Mouse (Mus musculus) embryonic facial prominence, embryonic 15.5 days (tissue): ENCODE measurements around the gene Tldc2. TPM values are rescaled to one million over a fixed set of nuclear protein-coding genes. Genes with fewer than 3 reads are reported as not detected.

Source experiments
- ATAC-seq: fragments of 200-750 bp; cut with Nextera tagmentation; 2 replicates; pipeline ENCODE4 v1.8.0; 2017; ENCODE audit warnings: low read depth, moderate TSS enrichment; ENCODE audit not compliant: insufficient number of reproducible peaks, low FRiP score, low TSS enrichment
- H3K27ac ChIP-seq: fragments of 300-500 bp; sonication (generic); replicated peaks from 2 replicates; pipeline ENCODE4 v1.5.1; 2015; ENCODE audit warnings: mild to moderate bottlenecking, inconsistent platforms
- H3K27me3 ChIP-seq: fragments of 300-500 bp; sonication (generic); 2 replicates; pipeline ENCODE4 v1.6.1; 2015; ENCODE audit warnings: inconsistent platforms
- H3K36me3 ChIP-seq: fragments of 300-500 bp; sonication (generic); 2 replicates; pipeline ENCODE4 v1.6.1; 2015; ENCODE audit warnings: mild to moderate bottlenecking, inconsistent platforms
- H3K4me1 ChIP-seq: fragments of 300-500 bp; sonication (generic); 2 replicates; pipeline ENCODE4 v1.6.1; 2015; ENCODE audit warnings: inconsistent platforms
- H3K4me2 ChIP-seq: fragments of 300-500 bp; sonication (generic); replicated peaks from 2 replicates; pipeline ENCODE4 v1.6.1; 2015; ENCODE audit warnings: mild to moderate bottlenecking, inconsistent platforms
- H3K4me3 ChIP-seq: fragments of 300-500 bp; sonication (generic); replicated peaks from 2 replicates; pipeline ENCODE4 v1.5.1; 2015; ENCODE audit warnings: mild to moderate bottlenecking, inconsistent platforms
- H3K9ac ChIP-seq: fragments of 300-500 bp; sonication (generic); 2 replicates; pipeline ENCODE4 v1.6.1; 2015; ENCODE audit warnings: inconsistent platforms
- H3K9me3 ChIP-seq: fragments of 300-500 bp; sonication (generic); replicated peaks from 2 replicates; pipeline ENCODE4 v1.6.1; 2016; ENCODE audit warnings: inconsistent platforms
- WGBS: fragments of 180-500 bp; shearing (Covaris S2); methylation state at CpG from one replicate; pipeline ENCODE4 v1.1.7; 2015; 5-methylcytosine and 5-hydroxymethylcytosine counted together
- polyA plus RNA-seq: library from polyadenylated mRNA; unstranded; fragments of >200 nt; fragmentation: Nextera tagmentation; extraction: Ambion mirVana; gene quantifications from 2 replicates; pipeline ENCODE4 v1.2.1, GENCODE M21; 2015

Gene Tldc2
- polyA plus RNA-seq, 1 experiment from 2014 or later = not detected

DNA sequence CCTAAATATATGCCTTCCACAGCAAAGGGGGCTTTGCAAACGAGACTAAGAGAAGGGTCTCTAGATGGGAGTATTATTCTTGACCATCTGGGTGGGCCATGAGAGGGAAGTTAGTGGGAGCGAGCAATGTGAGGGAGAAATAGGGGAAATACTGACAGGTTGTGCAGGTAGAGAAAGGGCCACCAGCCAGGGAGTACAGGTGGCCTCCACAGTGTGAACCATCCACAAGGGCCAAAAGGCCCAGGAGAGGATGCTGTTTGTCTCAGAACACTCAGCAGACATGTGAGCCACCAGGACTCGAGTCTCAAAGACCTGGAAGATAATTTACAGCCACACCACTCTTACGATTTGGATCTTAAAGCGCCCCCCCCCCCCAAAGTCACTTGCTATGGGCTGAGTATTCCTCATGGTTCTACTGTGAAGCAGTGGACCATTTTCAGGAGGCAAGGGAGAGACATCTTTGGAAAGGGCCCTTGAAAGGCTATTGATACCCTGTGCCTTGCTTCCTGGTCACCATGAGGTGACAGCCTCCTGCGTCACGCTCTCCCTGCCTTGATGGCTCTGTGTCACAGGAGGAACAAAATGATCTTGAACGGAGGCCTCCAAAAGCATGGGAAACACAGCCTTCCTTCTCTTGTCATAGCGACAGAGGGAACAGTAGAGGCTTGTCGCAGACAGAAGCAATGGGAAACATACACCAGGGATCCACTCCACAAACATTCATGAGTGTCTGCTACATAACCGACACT lies 26.1 kb upstream of the Tldc2 start:
- no peaks in the 10 kb centered on the region for H3K27me3 ChIP-seq
- H3K9ac ChIP-seq = no peak overlapping the region
- no peaks in the 10 kb centered on the region for H3K9me3 ChIP-seq
- H3K4me2 ChIP-seq = no peak overlapping the region
- H3K4me3 ChIP-seq = no peak overlapping the region
- ATAC-seq = no peak
- H3K36me3 ChIP-seq = peaks cover 21% of the 10 kb centered on the region
- no peak overlapping the region for H3K27ac ChIP-seq
- peaks cover 72% of the 10 kb centered on the region for H3K4me1 ChIP-seq
- 88% methylated on average over 11 of the region's 11 CpGs for WGBS

DNA sequence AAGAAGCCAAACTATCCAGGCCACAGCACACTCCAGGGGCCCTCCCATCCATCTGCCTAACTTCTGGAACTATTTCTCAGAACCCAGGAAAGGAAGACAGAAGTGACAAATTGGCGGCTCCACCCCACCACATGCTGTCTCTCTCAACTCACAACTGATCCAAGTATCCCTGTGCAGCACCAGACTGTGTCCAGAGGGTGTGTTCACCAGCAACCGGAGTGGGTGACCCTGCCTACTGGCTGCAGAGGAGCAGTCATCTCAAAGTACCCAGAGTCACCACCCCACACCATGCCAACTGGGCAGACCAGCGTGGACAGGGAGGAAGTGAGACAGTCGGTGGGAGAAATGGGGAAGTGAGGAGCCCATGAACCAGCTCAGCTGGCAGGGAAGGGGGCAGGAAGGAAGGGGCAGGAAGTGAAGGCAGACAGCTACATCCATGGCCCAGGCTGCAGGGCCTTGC lies 23.6 kb upstream of the Tldc2 start:
- WGBS = 54% methylated on average over 4 of the region's 4 CpGs
- no peak for ATAC-seq
- H3K9ac ChIP-seq = no peak overlapping the region
- no peak overlapping the region for H3K4me3 ChIP-seq
- peak overlapping the region; percentile 39; the same call in 1 of the 2 replicates for H3K27ac ChIP-seq
- no peak overlapping the region for H3K4me2 ChIP-seq
- no peaks in the 10 kb centered on the region for H3K9me3 ChIP-seq
- H3K27me3 ChIP-seq = no peaks in the 10 kb centered on the region
- H3K4me1 ChIP-seq = peaks cover 72% of the 10 kb centered on the region
- peaks cover 11% of the 10 kb centered on the region for H3K36me3 ChIP-seq

DNA sequence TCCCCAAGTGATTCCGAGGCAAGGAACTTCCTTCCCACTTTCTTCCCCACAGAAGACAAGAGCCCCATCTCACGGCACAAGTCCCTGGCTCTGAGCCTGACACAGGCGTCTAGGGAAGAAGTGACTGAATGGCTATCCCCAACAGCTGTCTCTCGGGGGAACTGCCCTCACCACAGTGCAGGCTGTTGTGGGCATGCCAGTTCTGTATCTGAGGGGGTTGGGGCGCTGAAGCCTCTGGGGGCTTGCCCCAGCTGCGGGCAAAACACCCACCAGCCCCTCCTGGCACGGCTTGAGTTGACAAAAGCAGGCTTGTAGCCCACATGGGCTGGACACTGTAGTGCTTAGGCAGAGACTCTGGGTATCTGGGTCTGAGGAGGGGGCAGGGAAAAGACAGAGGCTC lies 22.7 kb upstream of the Tldc2 start:
- Histone ChIP-seq H3K9me3 (no peaks in the 10 kb centered on the region), H3K36me3 (peaks cover 11% of the 10 kb centered on the region), H3K27ac (peak overlapping the region; percentile 53; the same call in 1 of the 2 replicates), H3K4me3 (no peak overlapping the region), H3K9ac (no peak overlapping the region), H3K4me2 (no peak overlapping the region), H3K27me3 (no peaks in the 10 kb centered on the region), H3K4me1 (peaks cover 71% of the 10 kb centered on the region)
- ATAC-seq = no peak
- 41% methylated on average over 7 of the region's 7 CpGs for WGBS

DNA sequence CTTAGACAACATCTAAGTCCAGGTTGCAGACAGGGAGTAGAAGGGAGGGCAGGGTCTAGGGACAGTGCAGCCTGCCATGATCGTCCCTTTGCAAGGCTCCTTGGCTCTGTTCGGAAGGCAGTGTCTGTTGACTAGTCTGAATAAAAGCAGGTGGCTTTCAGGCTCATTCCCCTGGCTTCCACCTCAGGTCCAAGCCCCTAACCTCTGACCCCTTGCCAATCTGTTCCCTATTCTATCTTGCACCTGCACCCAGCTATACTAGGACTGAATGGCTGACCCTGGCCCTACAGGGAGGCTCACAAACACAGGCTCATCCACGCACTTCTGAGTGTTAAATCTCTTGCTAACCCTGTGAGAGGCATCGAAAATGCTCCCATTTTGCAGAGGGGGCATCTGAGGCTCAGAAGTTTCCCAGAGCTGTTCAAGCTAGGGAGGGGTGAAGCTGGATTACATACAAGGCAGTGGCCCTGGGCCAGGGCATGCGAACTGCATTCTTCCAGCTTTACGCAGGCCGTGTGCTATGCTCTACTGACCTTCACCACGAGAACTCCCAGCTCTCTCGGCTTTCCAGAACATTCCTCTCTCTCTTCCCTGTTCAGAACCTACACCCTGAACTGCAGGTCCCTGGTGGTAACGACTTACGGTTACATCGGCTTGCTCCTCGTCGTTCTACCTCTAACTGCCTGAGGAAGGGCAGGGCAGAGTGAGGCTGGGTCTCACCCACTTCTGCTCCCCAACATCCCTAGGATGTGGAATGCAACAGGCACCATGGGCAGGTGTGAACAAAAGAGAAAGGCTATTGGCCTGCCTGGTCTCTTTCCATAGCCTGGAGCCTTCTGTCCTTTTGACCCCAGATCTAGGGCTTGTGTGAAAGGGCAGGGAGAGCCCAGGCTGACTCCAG lies 21.6 kb upstream of the Tldc2 start:
- ATAC-seq = no peak
- peaks cover 71% of the 10 kb centered on the region for H3K4me1 ChIP-seq

DNA sequence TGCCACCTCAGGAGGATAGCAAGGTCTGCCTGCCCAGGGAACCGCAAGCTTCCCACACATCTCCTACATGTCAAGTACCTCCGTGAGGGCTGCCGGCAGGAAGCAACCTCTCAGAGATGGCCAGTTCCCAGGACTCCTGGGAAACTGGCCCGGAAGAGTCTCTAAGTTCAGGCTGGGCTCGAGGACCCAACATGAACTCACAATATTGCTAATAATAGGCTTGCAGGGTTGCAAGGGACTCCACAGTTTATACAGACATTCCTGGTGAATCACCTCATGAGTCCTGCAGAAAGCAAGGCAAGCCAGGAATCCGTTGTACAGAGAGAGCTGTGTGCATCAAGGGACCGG lies 21.0 kb upstream of the Tldc2 start:
- peaks cover 76% of the 10 kb centered on the region for H3K4me1 ChIP-seq
- 0 out of 2 replicates have a peak overlapping the region, but pooled peaks have one; percentile 24 for H3K27ac ChIP-seq
- 61% methylated on average over 7 of the region's 7 CpGs for WGBS
- no peak overlapping the region for H3K9ac ChIP-seq
- ATAC-seq = no peak
- H3K4me3 ChIP-seq = no peak overlapping the region
- H3K27me3 ChIP-seq = no peaks in the 10 kb centered on the region
- no peak overlapping the region for H3K4me2 ChIP-seq
- H3K36me3 ChIP-seq = no peaks in the 10 kb centered on the region
- H3K9me3 ChIP-seq = no peaks in the 10 kb centered on the region

More for the DNA sequence above, 21.6 kb upstream of the Tldc2 start:
- no peak overlapping the region for H3K4me2 ChIP-seq
- 0 out of 2 replicates have a peak overlapping the region, but pooled peaks have one; percentile 24 for H3K27ac ChIP-seq
- no peak overlapping the region for H3K4me3 ChIP-seq
- no peaks in the 10 kb centered on the region for H3K27me3 ChIP-seq
- no peak overlapping the region for H3K9ac ChIP-seq
- peaks cover under 1% of the 10 kb centered on the region; the same call in 1 of the 2 replicates for H3K36me3 ChIP-seq
- no peaks in the 10 kb centered on the region for H3K9me3 ChIP-seq
- 69% methylated on average over 14 of the region's 14 CpGs for WGBS

DNA sequence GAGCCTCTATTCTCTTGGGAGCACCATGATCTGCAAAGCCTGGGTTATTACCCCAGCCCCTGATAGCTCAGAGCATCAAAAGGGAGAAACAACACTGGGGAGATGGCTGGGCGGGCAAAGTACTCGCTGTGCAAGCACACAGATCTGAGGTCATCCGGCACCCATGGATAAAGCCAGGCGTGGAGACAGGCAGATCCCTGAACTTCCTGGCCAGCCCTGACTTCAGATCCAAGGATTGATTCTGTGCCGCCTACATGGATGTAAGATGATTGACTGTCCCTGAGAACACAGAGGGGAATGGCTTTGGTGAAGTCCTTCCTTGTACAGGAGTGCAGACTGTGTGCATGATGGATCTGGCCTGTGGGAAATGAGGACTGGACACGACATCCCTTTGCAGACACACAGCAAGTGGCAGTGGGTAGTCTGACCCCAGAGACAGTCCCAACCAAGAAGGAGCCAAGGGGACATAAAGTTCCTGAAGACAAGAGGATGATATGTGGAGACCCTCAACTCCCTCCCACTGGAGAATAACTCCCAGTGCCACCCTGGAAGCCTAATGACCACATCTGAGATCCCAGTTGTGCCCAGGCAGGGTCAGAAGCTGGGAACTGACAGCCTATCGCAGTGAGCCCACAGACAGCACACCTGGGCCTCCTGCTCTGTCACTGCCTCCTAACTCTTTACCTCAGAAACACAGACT lies 20.0 kb upstream of the Tldc2 start:
- Histone ChIP-seq H3K4me3 (no peak overlapping the region), H3K9ac (no peak overlapping the region), H3K36me3 (no peaks in the 10 kb centered on the region), H3K27me3 (no peaks in the 10 kb centered on the region), H3K4me1 (peaks cover 86% of the 10 kb centered on the region), H3K9me3 (no peaks in the 10 kb centered on the region), H3K27ac (no peak overlapping the region), H3K4me2 (no peak overlapping the region)
- no peak for ATAC-seq
- 86% methylated on average over 7 of the region's 7 CpGs for WGBS

DNA sequence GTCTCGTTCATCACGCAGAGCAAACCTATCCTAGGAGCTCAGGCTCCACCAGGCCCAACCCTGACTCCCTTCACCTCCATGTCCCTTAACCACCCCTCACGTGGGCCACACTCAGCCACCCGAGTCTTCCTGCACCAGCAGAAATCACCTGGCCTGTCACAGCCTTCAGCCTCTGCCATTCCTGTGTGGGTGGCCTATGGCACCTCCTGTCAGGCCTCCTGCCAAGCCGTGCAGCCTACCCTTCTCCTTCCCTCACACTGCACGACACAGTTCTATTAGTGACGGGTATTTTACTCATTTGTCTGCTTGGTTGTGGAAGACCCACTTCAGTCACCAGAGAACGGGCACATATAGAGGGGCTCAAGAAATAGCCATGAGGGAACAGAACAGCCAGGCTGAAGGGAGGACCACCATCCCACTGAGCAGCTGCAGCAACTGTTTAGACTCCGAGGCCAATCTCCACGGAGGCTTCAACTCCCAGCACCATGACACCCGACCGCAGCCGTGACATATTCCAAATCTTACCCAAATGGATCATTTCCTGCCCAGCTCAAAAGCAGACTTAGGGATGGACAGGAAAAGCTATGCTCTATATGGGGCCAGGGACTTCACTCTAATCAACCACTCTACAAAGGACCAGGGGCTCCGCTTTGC lies 18.0 kb upstream of the Tldc2 start:
- Histone ChIP-seq H3K4me3 (no peak overlapping the region), H3K9ac (no peak overlapping the region), H3K9me3 (no peaks in the 10 kb centered on the region), H3K4me1 (peaks cover 89% of the 10 kb centered on the region), H3K4me2 (no peak overlapping the region), H3K27me3 (no peaks in the 10 kb centered on the region), H3K36me3 (no peaks in the 10 kb centered on the region), H3K27ac (peak overlapping the region; percentile 73)
- 48% methylated on average over 14 of the region's 14 CpGs for WGBS
- ATAC-seq = no peak

DNA sequence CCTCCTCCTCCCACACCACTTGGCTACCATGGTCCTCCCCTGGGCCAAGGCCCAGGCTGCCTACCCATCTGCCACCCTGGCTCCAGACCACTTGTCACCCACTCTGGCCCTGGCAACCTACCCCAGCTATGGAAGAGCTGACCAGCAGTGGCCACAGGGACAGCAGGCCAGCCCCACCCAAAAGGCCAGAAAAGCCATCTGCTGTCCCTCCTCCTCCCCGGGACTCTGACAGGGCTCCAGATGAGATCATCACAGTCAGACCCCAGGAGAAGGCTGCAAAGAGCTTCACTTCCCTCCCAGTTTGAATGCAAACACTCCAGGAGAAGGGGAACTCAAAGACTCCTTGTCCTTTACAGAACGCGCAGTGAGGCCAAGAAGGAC lies 17.5 kb upstream of the Tldc2 start:
- Histone ChIP-seq H3K4me2 (no peak overlapping the region), H3K9ac (no peak overlapping the region), H3K27me3 (no peaks in the 10 kb centered on the region), H3K9me3 (no peaks in the 10 kb centered on the region), H3K27ac (peak overlapping the region; percentile 73), H3K4me3 (no peak overlapping the region), H3K4me1 (peaks cover 89% of the 10 kb centered on the region), H3K36me3 (no peaks in the 10 kb centered on the region)
- ATAC-seq = no peak
- WGBS = 59% methylated on average over 3 of the region's 3 CpGs

DNA sequence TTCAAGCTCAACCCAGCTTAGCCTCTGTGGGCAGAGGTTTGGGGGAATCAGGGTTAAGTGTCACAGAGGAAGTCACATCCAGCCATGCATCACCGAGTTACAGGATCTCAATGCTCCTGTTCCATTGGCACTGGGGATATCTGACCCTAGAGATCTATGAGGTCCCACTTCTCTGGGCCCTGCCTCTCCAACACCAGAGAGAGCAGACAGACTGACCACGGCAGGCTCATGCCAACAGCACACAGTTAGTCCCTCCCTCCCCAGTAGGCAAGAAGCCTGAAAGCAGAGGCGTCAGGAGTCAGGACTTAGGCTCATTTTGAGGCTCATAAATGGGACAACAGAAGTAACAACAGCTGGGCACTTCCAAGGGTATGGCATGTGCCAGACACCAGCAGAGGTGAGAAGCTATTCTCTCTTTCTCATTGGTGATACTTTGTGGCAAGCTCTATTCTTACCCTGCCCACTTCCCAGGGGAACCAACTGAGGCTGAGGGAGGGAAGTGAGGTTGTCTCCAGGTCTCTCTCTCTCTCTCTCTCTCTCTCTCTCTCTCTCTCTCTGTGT lies 17.0 kb upstream of the Tldc2 start:
- Histone ChIP-seq H3K4me3 (no peak overlapping the region), H3K9ac (no peak overlapping the region), H3K4me2 (no peak overlapping the region), H3K27ac (peak overlapping the region; percentile 73), H3K4me1 (peaks cover 89% of the 10 kb centered on the region), H3K27me3 (no peaks in the 10 kb centered on the region), H3K9me3 (no peaks in the 10 kb centered on the region), H3K36me3 (no peaks in the 10 kb centered on the region)
- 40% methylated on average over 3 of the region's 3 CpGs for whole genome bisulfite sequencing
- ATAC-seq = no peak

DNA sequence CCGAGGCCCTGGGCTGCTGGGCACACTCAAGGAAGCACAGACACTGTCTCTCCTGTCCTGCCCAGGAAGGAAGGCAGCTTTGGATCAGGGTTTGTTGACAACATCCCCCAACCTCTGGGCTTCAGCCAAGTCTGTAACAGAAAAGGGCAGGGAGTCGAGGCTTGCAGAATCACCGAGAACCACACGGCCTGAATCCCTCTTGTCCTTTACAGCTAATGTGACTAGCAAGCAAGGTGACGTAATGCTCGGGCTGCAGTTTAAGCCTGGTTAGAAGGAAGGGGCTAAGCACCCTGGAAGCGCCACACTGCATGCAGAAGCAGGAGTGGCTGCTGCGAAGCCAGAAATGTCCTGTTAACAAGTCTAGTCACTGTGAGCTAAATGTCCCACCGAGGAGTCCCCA lies 16.5 kb upstream of the Tldc2 start:
- no peaks in the 10 kb centered on the region for H3K27me3 ChIP-seq
- 33% methylated on average over 9 of the region's 9 CpGs for WGBS
- H3K36me3 ChIP-seq = no peaks in the 10 kb centered on the region
- peak overlapping the region; percentile 31; the same call in 1 of the 2 replicates for H3K9ac ChIP-seq
- H3K4me1 ChIP-seq = peaks cover 89% of the 10 kb centered on the region
- H3K27ac ChIP-seq = peak overlapping the region; percentile 73
- no peak overlapping the region for H3K4me3 ChIP-seq
- ATAC-seq = no peak
- H3K4me2 ChIP-seq = no peak overlapping the region
- H3K9me3 ChIP-seq = no peaks in the 10 kb centered on the region
